Mouse (Mus musculus) hindbrain, embryonic 14.5 days (tissue): ENCODE data around the gene Rnase12. TPM values are rescaled to one million over a fixed set of nuclear protein-coding genes. Genes with fewer than 3 reads are reported as not detected.
A peak's percentile ranks its signal among the peaks of the same experiment; 100 is the strongest.
"Not testable (repeated sequence)": the region's sequence is repeated elsewhere in the genome, so short reads cannot be mapped to it uniquely, and the experiment has no call there.

Experiments
- ATAC-seq: fragments of 200-750 bp; cut with Nextera tagmentation; 2 replicates; pipeline ENCODE4 v1.8.0; 2017; ENCODE audit warnings: moderate number of reproducible peaks, mild to moderate bottlenecking, moderate TSS enrichment, moderate library complexity; ENCODE audit not compliant: low FRiP score
- DNase-seq: peaks from one replicate; pipeline ENCODE4 v3.0.0-alpha.2; 2015; ENCODE audit warnings: low spot score
- H3K27ac ChIP-seq: fragments of 300-500 bp; sonication (generic); 2 replicates; pipeline ENCODE4 v1.5.1; 2014; ENCODE audit warnings: mild to moderate bottlenecking, moderate library complexity
- H3K27me3 ChIP-seq: fragments of 300-500 bp; sonication (generic); 2 replicates; pipeline ENCODE4 v1.6.1; 2014; ENCODE audit warnings: mild to moderate bottlenecking, low read length, mixed read lengths; ENCODE audit not compliant: control insufficient read depth, insufficient read depth
- H3K36me3 ChIP-seq: fragments of 300-500 bp; sonication (generic); replicated peaks from 2 replicates; pipeline ENCODE4 v1.6.1; 2014; ENCODE audit not compliant: control insufficient read depth, insufficient read depth
- H3K4me1 ChIP-seq: fragments of 300-500 bp; sonication (generic); replicated peaks from 2 replicates; pipeline ENCODE4 v1.6.1; 2014; ENCODE audit warnings: antibody characterized with exemption, low read length, mixed read lengths; ENCODE audit not compliant: control insufficient read depth, insufficient read depth
- H3K4me2 ChIP-seq: fragments of 300-500 bp; sonication (generic); replicated peaks from 2 replicates; pipeline ENCODE4 v1.6.1; 2014; ENCODE audit warnings: mild to moderate bottlenecking, moderate library complexity
- H3K4me3 ChIP-seq: fragments of 300-500 bp; sonication (generic); replicated peaks from 2 replicates; pipeline ENCODE4 v1.5.1; 2014; ENCODE audit warnings: mild to moderate bottlenecking, low read length
- H3K9ac ChIP-seq: fragments of 300-500 bp; sonication (generic); 2 replicates; pipeline ENCODE4 v1.6.1; 2014
- H3K9me3 ChIP-seq: fragments of 300-500 bp; sonication (generic); 2 replicates; pipeline ENCODE4 v1.6.1; 2016; ENCODE audit warnings: low read length; ENCODE audit not compliant: control insufficient read depth
- WGBS: fragments of 180-500 bp; shearing (Covaris S2); extraction: QIAGEN DNeasy Blood & Tissue Kit; methylation state at CpG from one replicate; pipeline ENCODE4 v1.1.7; 2014; 5-methylcytosine and 5-hydroxymethylcytosine counted together
- polyA plus RNA-seq: library from polyadenylated mRNA; unstranded; fragments of >200 nt; fragmentation: Nextera tagmentation; extraction: Ambion mirVana; gene quantifications from 2 replicates; pipeline ENCODE4 v1.2.1, GENCODE M21; 2014

Gene Rnase12
- polyA plus RNA-seq = not detected in 2 replicates

DNA sequence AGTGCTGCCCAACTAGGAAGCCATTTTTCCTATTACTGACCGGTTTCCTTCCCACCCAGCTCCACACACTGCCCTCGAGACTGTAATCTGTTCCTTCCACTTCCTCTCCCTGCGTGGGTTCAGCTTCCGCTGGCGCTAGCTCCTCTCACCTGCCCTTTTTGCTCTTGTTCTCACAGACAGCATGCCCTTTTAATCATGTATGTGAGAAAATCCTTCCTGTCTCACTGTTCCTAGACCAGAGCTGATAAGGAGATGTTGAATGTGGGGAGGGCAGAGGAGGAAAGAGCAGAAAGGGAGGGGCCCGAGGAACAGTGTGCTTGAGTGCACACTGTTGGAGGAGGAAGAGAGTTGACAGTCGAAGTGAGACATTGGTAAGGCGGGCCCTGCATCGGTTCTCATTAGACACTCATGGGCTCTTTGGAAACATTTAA, at the start of gene Rnase12:
Gene Rnase12 (minus strand): TSS at position 261 of the 431 bp plus-strand sequence.
- Histone ChIP-seq H3K9me3 (no peaks in the 10 kb centered on the region), H3K4me2 (no peak within 1 kb of the TSS), H3K27ac (no peak within 1 kb of the TSS), H3K27me3 (no peaks in the 10 kb centered on the region), H3K4me1 (no peaks in the 10 kb centered on the region), H3K4me3 (no peak within 1 kb of the TSS), H3K9ac (no peak within 1 kb of the TSS), H3K36me3 (no peaks in the 10 kb centered on the region)
- ATAC-seq (no peak), DNase-seq (no peak)
- 76% methylated on average over 9 of the region's 9 CpGs for WGBS

DNA sequence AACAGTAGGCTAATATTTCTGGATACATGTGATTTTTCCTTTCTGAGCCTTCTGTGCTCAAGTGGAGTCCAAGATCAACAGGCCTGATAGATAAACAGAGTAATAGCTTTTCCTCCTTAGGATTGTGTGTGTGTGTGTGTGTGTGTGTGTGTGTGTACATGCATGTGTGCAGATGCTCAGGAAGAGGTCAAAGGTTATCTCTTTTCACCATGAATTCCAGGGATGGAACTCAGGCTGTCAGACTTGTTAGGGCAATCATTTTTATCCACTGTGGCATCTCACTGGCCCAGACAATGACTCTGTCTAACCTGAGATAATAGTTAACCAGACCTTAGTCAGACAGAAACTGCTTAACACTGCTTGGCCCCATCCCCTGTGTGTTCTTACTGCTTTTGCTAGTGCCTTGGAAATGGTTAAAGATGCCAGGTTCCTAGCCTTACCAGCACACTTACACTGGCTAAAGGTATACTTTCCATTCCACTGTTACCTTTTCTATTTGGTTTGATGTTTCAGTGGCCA, 49.0 kb upstream of the Rnase12 start:
- ATAC-seq = no peak
- H3K36me3 ChIP-seq = no peaks in the 10 kb centered on the region
- H3K27me3 ChIP-seq = no peaks in the 10 kb centered on the region
- no peak overlapping the region for H3K9ac ChIP-seq
- no peaks in the 10 kb centered on the region for H3K9me3 ChIP-seq
- H3K27ac ChIP-seq = no peak overlapping the region
- no peak for DNase-seq
- no peaks in the 10 kb centered on the region for H3K4me1 ChIP-seq
- no peak overlapping the region for H3K4me3 ChIP-seq
- H3K4me2 ChIP-seq = no peak overlapping the region

DNA sequence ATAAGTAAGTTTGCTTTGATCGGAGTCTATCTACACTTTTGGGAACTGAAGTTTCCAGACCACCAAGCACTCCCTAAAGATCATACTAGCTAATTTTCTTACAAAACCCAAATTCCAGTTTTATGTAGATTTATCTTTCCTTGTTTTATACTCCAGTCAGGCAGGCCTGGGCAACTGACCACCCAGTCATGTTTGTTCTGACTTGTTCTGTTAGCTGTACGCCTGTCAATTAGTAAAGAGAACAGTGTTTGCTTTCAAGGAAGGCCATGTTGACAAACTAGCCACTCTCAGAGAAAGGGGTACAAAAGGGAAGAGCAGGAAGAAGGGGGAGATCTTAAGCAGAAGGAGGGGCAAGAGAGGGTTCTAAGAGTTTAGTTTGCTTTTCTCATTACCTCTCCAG, 46.9 kb upstream of the Rnase12 start:
- no peak for DNase-seq
- Histone ChIP-seq H3K4me2 (no peak overlapping the region), H3K36me3 (no peaks in the 10 kb centered on the region), H3K4me3 (no peak overlapping the region), H3K4me1 (no peaks in the 10 kb centered on the region), H3K27me3 (no peaks in the 10 kb centered on the region), H3K9ac (no peak overlapping the region), H3K27ac (no peak overlapping the region), H3K9me3 (no peaks in the 10 kb centered on the region)
- WGBS = 88% methylated on average over 2 of the region's 2 CpGs
- ATAC-seq = no peak

DNA sequence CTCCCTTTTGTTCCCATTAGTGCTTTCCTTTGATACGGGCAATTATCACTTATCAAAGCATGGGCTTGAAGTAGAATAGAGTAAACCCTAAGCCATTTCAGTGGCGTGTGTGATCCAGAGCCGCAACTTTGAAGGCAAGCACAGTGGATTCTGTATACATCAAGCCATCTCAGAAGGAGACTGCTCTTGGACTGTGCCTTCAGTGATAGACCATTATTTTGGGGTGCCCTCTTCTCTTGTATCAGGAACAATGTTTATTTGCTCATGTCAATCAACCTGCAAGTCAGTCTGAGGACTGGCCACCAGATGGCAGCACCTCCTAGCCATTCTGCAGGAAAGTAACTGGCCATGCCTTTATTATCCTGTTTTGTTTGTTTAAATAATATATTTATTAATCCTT, 45.8 kb upstream of the Rnase12 start:
- no peak overlapping the region for H3K4me3 ChIP-seq
- DNase-seq (peak; percentile 81), ATAC-seq (no peak)
- no peaks in the 10 kb centered on the region for H3K9me3 ChIP-seq
- H3K27me3 ChIP-seq = no peaks in the 10 kb centered on the region
- no peaks in the 10 kb centered on the region for H3K36me3 ChIP-seq
- H3K9ac ChIP-seq = no peak overlapping the region
- no peak overlapping the region for H3K27ac ChIP-seq
- 60% methylated on average over 3 of the region's 3 CpGs for WGBS
- no peaks in the 10 kb centered on the region for H3K4me1 ChIP-seq
- H3K4me2 ChIP-seq = no peak overlapping the region

DNA sequence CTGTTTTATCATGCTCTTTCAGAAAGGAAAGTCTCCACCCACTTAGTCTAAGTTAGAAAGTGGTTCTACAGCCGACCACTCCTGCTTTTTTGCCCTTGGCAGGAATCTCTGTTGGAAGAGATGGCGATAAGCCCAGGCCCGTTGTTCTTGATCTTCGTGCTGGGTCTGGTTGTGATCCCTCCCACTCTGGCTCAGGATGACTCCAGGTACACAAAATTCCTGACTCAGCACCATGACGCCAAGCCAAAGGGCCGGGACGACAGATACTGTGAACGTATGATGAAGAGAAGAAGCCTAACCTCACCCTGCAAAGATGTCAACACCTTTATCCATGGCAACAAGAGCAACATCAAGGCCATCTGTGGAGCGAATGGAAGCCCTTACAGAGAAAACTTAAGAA, 43.8 kb upstream of the Rnase12 start:
- Histone ChIP-seq H3K4me1 (no peaks in the 10 kb centered on the region), H3K4me2 (no peak overlapping the region), H3K27ac (no peak overlapping the region), H3K36me3 (no peaks in the 10 kb centered on the region), H3K9me3 (no peaks in the 10 kb centered on the region), H3K4me3 (no peak overlapping the region), H3K9ac (no peak overlapping the region), H3K27me3 (no peaks in the 10 kb centered on the region)
- WGBS = 75% methylated on average over 9 of the region's 9 CpGs
- DNase-seq (no peak), ATAC-seq (no peak)

DNA sequence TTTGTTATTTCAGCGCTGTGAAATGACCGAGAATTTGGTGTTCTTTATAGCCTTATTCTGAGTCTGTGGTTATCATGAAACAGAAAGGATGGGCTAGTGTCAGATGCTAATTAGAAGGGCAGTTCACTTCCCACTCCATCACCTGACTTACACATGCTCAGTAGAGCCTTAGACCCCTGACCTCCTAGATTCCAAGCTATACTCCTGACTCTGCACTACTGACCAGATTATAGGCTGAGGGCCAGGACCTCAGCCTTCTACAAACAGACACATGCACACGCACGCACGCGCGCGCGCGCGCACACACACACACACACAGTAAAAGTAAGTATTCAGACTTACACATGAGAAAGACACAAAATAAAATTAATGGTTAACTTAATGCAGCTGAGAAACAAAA, 41.5 kb upstream of the Rnase12 start:
- DNase-seq = no peak
- H3K4me2 ChIP-seq = no peak overlapping the region
- no peak overlapping the region for H3K27ac ChIP-seq
- no peaks in the 10 kb centered on the region for H3K9me3 ChIP-seq
- H3K36me3 ChIP-seq = no peaks in the 10 kb centered on the region
- H3K9ac ChIP-seq = no peak overlapping the region
- no peak for ATAC-seq
- no peaks in the 10 kb centered on the region for H3K27me3 ChIP-seq
- H3K4me1 ChIP-seq = no peaks in the 10 kb centered on the region
- 95% methylated on average over 11 of the region's 11 CpGs for WGBS
- H3K4me3 ChIP-seq = no peak overlapping the region

DNA sequence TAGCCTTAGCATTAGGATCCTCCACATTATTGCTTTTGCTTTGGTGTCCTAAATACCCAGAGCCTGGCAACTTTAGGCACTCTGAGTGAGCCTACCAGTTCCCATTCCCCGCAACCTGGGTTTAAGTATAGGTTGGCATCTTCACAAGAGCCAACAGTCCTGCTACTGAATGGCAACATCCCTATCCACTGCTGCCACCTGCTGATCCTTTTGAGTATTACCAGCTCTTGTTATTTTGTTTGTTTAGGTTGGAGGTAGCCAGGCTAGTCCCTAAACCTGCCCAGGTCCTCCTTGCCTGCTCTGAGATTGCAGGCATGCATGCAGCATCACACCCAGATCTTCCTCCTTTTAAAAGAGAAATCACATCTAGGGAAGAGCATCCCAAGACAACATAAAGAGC, 40.8 kb upstream of the Rnase12 start:
- H3K4me3 ChIP-seq, H3K9ac ChIP-seq, H3K36me3 ChIP-seq, H3K27ac ChIP-seq, H3K9me3 ChIP-seq, H3K27me3 ChIP-seq, H3K4me1 ChIP-seq, H3K4me2 ChIP-seq: not testable (repeated sequence)
- peak; percentile 75 for DNase-seq
- 44% methylated on average over 1 of the region's 1 CpGs for WGBS
- ATAC-seq = peak; percentile 68; the same call in 1 of the 2 replicates

DNA sequence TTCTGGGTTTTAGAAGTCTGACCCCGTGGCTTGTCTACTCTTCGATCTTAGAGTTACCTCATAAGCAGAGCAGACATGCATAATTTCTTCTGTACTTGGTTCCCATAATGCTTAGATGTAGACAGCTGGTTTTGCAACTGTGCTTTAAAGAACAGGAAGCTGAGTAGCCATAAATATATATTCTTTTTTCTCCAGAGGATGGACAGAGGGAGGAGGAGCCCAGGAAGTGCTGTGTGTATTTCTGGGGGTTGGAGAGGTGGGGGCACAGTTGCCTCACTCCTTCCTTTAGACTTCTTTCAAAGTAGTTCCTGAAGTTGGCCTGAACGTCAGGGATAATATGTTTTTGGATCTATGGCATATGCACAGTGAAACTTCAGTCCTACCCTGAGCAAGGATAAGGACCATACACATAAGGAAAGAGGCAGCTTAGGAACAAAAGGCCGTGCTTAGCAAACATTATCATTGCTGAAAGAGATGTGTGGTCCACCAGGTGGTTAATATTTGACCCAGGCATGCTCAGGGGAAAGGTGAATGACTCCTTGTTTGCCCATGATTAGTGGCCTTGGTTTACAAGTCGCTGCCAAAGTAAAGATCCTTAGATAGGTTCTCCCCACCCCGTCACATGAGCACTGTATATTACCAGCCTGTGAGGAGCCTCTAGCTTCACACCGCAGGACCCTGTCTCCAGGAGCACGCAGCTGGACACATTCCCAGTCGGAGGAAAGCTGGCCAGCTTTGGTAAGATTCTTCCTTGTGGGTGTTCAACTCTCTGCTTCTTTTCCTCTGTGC, 38.5 kb upstream of the Rnase12 start:
- ATAC-seq (no peak), DNase-seq (no peak)
- WGBS = 72% methylated on average over 9 of the region's 9 CpGs

DNA sequence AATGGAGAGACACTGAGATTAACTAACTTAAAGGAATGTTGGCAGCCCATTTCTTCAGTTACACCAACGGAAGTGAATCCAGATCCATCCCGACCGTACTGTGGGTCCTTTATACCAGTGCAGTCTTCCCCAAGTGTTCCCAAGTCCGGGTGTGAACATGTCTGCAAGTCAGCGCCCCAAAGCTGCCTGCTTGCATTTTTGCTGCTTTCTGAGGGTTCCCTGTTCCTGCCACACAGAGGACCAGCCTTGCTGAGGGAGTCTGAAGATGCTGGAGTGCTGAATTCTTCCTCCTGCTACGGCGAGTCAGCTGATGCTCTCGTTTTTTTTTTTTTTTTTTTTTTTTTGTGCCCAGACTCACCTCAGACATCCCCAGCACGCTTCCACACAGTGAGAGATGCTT, 37.5 kb upstream of the Rnase12 start:
- H3K9ac ChIP-seq = no peak overlapping the region
- H3K9me3 ChIP-seq = no peaks in the 10 kb centered on the region
- H3K4me3 ChIP-seq = no peak overlapping the region
- no peaks in the 10 kb centered on the region; the same call in 1 of the 2 replicates for H3K4me1 ChIP-seq
- no peak overlapping the region for H3K27ac ChIP-seq
- ATAC-seq (no peak), DNase-seq (no peak)
- 71% methylated on average over 9 of the region's 9 CpGs for WGBS
- H3K4me2 ChIP-seq = no peak overlapping the region
- H3K36me3 ChIP-seq = no peaks in the 10 kb centered on the region
- H3K27me3 ChIP-seq = no peaks in the 10 kb centered on the region

More for the DNA sequence above, 38.5 kb upstream of the Rnase12 start:
- Histone ChIP-seq H3K27ac (no peak overlapping the region), H3K4me1 (no peaks in the 10 kb centered on the region; the same call in 1 of the 2 replicates), H3K9me3 (no peaks in the 10 kb centered on the region), H3K4me2 (no peak overlapping the region), H3K27me3 (no peaks in the 10 kb centered on the region), H3K9ac (no peak overlapping the region), H3K36me3 (no peaks in the 10 kb centered on the region), H3K4me3 (no peak overlapping the region)
